Mouse (Mus musculus): Measurements from ENCODE around the gene Hlx. TPM values are rescaled to one million over a fixed set of nuclear protein-coding genes. Genes with fewer than 3 reads are reported as not detected.

The Hlx gene
- total and polyA plus RNA-seq, 2 experiments from 2014 or later, result 1.5 to 1.9 TPM

GRCm38 (mm10) chr1:184679416-184679965, 52.9 kb downstream of the Hlx start:
- Histone ChIP-seq H3K4me3 (ENCODE audit: low read depth, low read length) (no peak overlapping the region), H3K9me3 (ENCODE audit: low read length) (no peaks in the 10 kb centered on the region), H3K4me1 (ENCODE audit: insufficient read depth, low read length) (no peaks in the 10 kb centered on the region), H3K9ac (replicated peaks; ENCODE audit: low read length, poor library complexity, severe bottlenecking) (no peak overlapping the region), H3K27me3 (ENCODE audit: insufficient read depth, low read length) (no peaks in the 10 kb centered on the region), H3K36me3 (ENCODE audit: insufficient read depth, low read length) (no peaks in the 10 kb centered on the region), H3K4me2 (ENCODE audit: low read depth, low read length, poor library complexity, severe bottlenecking) (no peak overlapping the region), H3K27ac (ENCODE audit: low read depth, low read length) (no peak overlapping the region)
- no peak for ATAC-seq (ENCODE audit: low FRiP score)
- no peak for DNase-seq (ENCODE audit: low spot score)
- 55% methylated on average over 8 of the region's 8 CpGs for WGBS
- TF ChIP-seq CTCF (IDR thresholded peaks at IDR 0.05), result no peak

GRCm38 (mm10) chr1:184677641-184678040, 54.8 kb downstream of the Hlx start:
- no peak overlapping the region for H3K4me2 ChIP-seq (ENCODE audit: low read depth, low read length, poor library complexity, severe bottlenecking)
- no peak overlapping the region for H3K4me3 ChIP-seq (ENCODE audit: low read depth, low read length)
- no peak overlapping the region for H3K9ac ChIP-seq (replicated peaks; ENCODE audit: low read length, poor library complexity, severe bottlenecking)
- H3K27ac ChIP-seq (ENCODE audit: low read depth, low read length), result no peak overlapping the region
- no peaks in the 10 kb centered on the region for H3K36me3 ChIP-seq (ENCODE audit: insufficient read depth, low read length)
- H3K9me3 ChIP-seq (ENCODE audit: low read length), result no peaks in the 10 kb centered on the region
- DNase-seq (ENCODE audit: low spot score) (no peak), ATAC-seq (ENCODE audit: low FRiP score) (no peak)
- no peak for TF ChIP-seq CTCF (IDR thresholded peaks at IDR 0.05)
- no peaks in the 10 kb centered on the region for H3K4me1 ChIP-seq (ENCODE audit: insufficient read depth, low read length)
- WGBS, result 75% methylated on average over 2 of the region's 2 CpGs
- H3K27me3 ChIP-seq (ENCODE audit: insufficient read depth, low read length), result no peaks in the 10 kb centered on the region

Other genes with a start within 250 kb of the Hlx start
- 0.55 TPM in 1 of 2 replicates, not detected in the other for gene Marc1, start 78.7 kb upstream of the Hlx start, total RNA-seq (2014; rRNA removed)
- gene Marc1, start 78.7 kb upstream of the Hlx start, polyA plus RNA-seq (2015; fragmentation: Nextera tagmentation; extraction: Ambion mirVana), result 0.21 and 0.25 TPM in 2 replicates
- 46.3 and 56.1 TPM in 2 replicates for gene Marc2, start 113.8 kb upstream of the Hlx start, total RNA-seq (2014; rRNA removed)
- gene Marc2, start 113.8 kb upstream of the Hlx start, polyA plus RNA-seq (2015; fragmentation: Nextera tagmentation; extraction: Ambion mirVana), result 121 and 124 TPM in 2 replicates
- gene C130074G19Rik, start 150.6 kb upstream of the Hlx start, total RNA-seq (2014; rRNA removed), result 6.6 and 7.1 TPM in 2 replicates
- 0.55 and 0.85 TPM in 2 replicates for gene C130074G19Rik, start 150.6 kb upstream of the Hlx start, polyA plus RNA-seq (2015; fragmentation: Nextera tagmentation; extraction: Ambion mirVana)

All from midbrain, postnatal 0 days (tissue).